Mouse (Mus musculus): Measurements from ENCODE around the gene Inpp4b. TPM values are rescaled to one million over a fixed set of nuclear protein-coding genes. Genes with fewer than 3 reads are reported as not detected.

Inpp4b gene
- polyA plus RNA-seq, 1 experiment from 2014 or later = 10.6 TPM

DNA sequence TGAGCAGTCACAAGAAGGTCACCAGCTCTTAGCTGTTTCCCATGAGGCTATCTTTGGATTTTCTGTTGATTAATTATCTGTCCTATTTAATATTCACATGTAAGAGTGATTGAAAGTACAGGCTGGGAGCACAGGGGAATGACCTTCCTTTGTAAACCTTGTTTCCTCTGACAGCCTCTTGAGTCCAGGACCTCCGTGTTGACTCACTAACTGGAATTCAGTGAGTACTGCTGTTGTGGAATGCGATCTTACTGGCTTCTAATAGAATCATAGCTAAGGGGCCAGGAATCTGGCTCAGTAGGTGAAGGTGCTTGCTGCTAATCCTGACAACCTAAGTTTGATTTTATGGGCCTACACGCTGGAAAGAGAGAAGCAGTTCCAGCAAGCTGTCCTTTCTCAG lies 523.3 kb downstream of the Inpp4b start:
- WGBS = 83% methylated on average over 3 of the region's 3 CpGs
- Histone ChIP-seq H3K4me3 (no peak overlapping the region), H3K27ac (no peak overlapping the region), H3K36me3 (replicated peaks) (no peaks in the 10 kb centered on the region), H3K27me3 (replicated peaks) (no peaks in the 10 kb centered on the region), H3K4me2 (no peak overlapping the region), H3K9me3 (no peaks in the 10 kb centered on the region), H3K9ac (no peak overlapping the region), H3K4me1 (no peaks in the 10 kb centered on the region)
- no peak for ATAC-seq (replicated peaks)

DNA sequence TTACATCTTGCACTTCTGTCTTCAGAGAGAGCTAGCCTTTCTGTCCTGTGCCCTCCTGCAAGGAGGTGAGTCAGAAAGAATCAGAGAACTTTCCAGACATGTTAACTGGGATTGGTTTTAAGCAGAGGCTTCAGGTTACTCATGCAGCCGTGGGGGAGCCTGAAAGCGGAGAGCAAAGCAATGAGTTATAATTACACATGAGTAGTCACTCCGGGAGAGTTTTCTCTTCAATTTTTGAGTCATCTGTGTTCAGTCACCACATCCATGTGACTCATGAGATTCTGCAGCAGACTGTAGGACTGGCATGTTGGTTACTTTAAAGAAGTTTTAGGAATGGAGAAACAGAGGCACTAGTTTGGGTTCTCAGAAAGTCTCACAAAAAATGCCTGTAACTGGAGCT lies 524.7 kb downstream of the Inpp4b start:
- Histone ChIP-seq H3K9me3 (no peaks in the 10 kb centered on the region), H3K9ac (no peak overlapping the region), H3K4me3 (no peak overlapping the region), H3K4me1 (no peaks in the 10 kb centered on the region), H3K27ac (no peak overlapping the region), H3K4me2 (no peak overlapping the region), H3K36me3 (replicated peaks) (no peaks in the 10 kb centered on the region), H3K27me3 (replicated peaks) (no peaks in the 10 kb centered on the region)
- no peak for ATAC-seq (replicated peaks)
- 82% methylated on average over 3 of the region's 3 CpGs for WGBS

DNA sequence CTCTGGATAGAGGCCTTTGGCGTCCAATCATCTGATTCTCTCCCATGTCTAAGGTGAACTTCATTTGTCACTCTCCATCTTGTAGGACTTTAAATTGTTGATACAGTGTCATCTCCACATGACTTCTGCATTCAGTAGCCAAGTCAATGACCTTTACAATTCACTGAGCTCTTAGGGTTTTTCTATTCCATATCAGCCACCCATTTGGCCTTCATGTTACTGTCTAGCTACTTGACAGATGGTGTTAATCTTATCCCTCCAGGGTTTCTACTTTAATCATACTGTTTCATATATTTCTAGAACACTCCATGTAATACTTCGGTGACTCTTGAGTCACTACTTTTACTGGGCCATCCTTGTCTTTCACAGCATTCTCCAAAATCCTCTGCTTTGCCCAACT lies 528.1 kb downstream of the Inpp4b start:
- H3K4me2 ChIP-seq = no peak overlapping the region
- 88% methylated on average over 2 of the region's 2 CpGs for WGBS
- no peaks in the 10 kb centered on the region for H3K36me3 ChIP-seq (replicated peaks)
- ATAC-seq (replicated peaks) = no peak
- H3K4me3 ChIP-seq = no peak overlapping the region
- no peaks in the 10 kb centered on the region for H3K27me3 ChIP-seq (replicated peaks)
- H3K9ac ChIP-seq = no peak overlapping the region
- H3K27ac ChIP-seq = no peak overlapping the region
- H3K4me1 ChIP-seq = no peaks in the 10 kb centered on the region
- H3K9me3 ChIP-seq = no peaks in the 10 kb centered on the region

DNA sequence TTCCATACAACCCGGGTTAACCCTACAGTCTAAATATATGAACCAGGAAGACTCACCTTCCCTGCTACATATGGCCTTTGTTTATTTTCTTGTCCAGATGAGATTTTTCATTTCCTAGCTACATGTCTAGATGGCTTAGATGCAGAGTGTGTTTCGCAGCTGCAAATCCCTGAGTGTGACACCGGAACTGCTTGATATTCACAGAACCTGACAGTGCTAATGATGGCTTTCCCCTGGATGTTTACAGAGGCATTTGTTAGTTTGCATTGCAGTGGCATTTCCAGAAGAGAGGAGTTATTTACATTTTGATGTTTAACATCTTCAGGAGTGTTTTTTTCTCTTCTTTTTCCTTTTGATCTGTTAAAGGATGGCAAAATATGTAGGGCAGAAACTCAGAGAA lies 537.7 kb downstream of the Inpp4b start:
- Histone ChIP-seq H3K27ac (no peak overlapping the region; the same call in 1 of the 2 replicates), H3K36me3 (replicated peaks) (no peaks in the 10 kb centered on the region), H3K9ac (no peak overlapping the region), H3K4me1 (no peaks in the 10 kb centered on the region), H3K4me3 (no peak overlapping the region), H3K4me2 (no peak overlapping the region), H3K27me3 (replicated peaks) (no peaks in the 10 kb centered on the region), H3K9me3 (no peaks in the 10 kb centered on the region)
- 53% methylated on average over 3 of the region's 3 CpGs for WGBS
- no peak; the same call in 1 of the 2 replicates for ATAC-seq (replicated peaks)

DNA sequence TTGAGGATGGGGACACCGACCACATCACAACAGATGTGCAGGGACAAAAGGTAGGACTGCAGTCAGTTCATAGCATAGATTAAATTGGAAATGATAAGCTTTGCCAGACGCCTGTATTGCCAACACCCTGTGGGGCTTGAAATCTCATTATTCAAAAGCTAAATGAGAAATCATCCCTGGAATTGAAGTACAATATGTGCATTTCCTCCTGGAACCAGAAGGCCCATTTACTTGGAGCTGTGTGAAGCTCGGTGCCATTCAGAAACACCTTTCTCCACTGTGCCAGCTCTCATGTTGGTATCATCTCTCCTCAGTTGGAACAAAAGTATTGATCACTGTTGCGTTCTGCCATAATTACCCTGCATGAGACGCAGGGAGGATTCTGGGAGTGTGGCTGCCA lies 541.8 kb downstream of the Inpp4b start:
- H3K27me3 ChIP-seq (replicated peaks) = no peaks in the 10 kb centered on the region
- no peak for ATAC-seq (replicated peaks)
- H3K4me1 ChIP-seq = no peaks in the 10 kb centered on the region
- WGBS = 70% methylated on average over 5 of the region's 5 CpGs
- no peaks in the 10 kb centered on the region for H3K9me3 ChIP-seq
- H3K4me2 ChIP-seq = no peak overlapping the region
- no peak overlapping the region for H3K27ac ChIP-seq
- no peak overlapping the region for H3K4me3 ChIP-seq
- H3K36me3 ChIP-seq (replicated peaks) = no peaks in the 10 kb centered on the region
- H3K9ac ChIP-seq = no peak overlapping the region

DNA sequence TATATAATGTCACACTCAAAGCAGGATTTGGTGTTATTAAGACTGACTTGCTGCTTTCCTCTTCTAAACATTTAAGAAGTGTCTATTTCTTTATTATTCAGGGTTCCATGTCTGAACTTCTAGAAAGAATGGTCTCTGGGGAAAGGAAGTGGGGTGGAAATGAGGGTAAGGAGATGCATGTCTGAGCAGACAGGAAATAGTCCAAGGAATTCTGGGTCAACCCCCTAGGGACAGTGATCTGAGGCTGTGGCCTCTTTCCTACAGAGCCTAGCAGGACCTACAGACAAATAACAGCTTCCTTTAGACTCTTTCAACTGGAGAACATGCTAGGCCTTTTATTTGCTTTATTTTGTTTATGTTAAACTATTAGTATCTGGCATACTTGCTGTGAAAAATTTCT lies 546.5 kb downstream of the Inpp4b start:
- Histone ChIP-seq H3K36me3 (replicated peaks) (no peaks in the 10 kb centered on the region), H3K9ac (no peak overlapping the region), H3K4me1 (no peaks in the 10 kb centered on the region), H3K4me2 (no peak overlapping the region), H3K27ac (no peak overlapping the region), H3K27me3 (replicated peaks) (no peaks in the 10 kb centered on the region), H3K9me3 (no peaks in the 10 kb centered on the region), H3K4me3 (no peak overlapping the region)
- ATAC-seq (replicated peaks) = no peak

DNA sequence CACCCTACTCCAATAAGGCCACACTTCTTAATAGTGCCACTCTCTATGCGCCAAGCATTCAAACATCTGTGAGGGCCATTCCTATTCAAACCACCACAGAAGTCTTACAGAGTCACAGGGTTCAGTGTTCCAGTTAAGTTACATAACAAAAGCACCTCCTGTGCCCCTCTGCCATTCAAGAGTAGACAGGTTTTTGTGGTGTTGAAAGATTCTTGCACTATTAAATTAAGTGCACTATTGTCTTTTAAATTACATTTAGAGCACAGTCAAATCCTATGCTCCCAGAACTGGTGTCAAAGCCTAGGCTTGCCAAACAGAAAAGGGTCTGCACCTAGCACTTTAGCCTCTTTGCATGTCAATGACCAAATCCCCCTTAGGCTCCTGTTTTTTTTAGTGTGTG lies 550.9 kb downstream of the Inpp4b start:
- 81% methylated on average over 1 of the region's 1 CpGs for WGBS
- no peak for ATAC-seq (replicated peaks)
- Histone ChIP-seq H3K4me1 (no peaks in the 10 kb centered on the region), H3K36me3 (replicated peaks) (no peaks in the 10 kb centered on the region), H3K4me2 (no peak overlapping the region), H3K27me3 (replicated peaks) (no peaks in the 10 kb centered on the region), H3K9ac (no peak overlapping the region), H3K9me3 (no peaks in the 10 kb centered on the region), H3K27ac (no peak overlapping the region), H3K4me3 (no peak overlapping the region)

DNA sequence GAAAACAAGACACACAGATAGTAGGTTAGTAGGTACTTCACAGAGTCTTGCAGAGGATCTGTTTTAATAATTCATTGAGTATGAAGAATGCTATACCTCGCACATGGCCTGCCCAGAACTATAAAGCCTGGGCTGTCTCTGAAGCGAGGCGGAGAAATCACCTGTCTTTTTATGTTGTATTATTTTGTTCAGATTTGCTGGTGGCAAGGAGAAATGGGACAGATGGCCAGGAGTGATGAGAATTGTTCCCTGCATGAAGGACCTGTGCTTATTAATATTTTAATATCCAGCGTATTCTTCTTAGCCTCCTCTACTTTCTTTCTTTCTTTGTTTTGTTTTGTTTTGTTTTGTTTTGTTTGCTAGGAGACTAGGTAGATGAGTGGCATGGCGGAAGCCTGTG lies 604.5 kb downstream of the Inpp4b start:
- H3K4me3 ChIP-seq = no peak overlapping the region
- H3K27me3 ChIP-seq (replicated peaks) = no peaks in the 10 kb centered on the region
- H3K9ac ChIP-seq = no peak overlapping the region
- no peak overlapping the region for H3K4me2 ChIP-seq
- H3K27ac ChIP-seq = no peak overlapping the region
- no peaks in the 10 kb centered on the region for H3K9me3 ChIP-seq
- H3K4me1 ChIP-seq = no peaks in the 10 kb centered on the region
- no peaks in the 10 kb centered on the region for H3K36me3 ChIP-seq (replicated peaks)
- ATAC-seq (replicated peaks) = no peak
- whole genome bisulfite sequencing = 93% methylated on average over 5 of the region's 5 CpGs

DNA sequence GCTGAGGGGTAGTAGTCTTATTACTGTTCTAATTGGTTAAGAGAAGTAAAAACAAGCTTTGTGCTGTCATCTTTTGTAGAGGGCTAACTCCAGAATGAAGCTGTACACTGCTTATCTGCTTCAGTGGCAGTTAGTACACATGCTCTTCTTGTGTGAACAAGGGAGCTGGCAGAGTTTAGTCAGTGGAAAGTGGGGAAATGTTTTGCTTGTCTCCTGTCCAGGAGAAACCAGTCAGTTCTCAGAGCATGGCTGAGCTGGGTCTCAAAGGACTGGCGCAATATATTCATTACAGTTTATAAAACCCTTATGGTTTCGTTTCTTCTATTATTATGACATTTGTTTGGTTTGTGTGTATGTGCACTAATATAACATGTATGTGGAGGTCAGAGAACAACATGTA lies 610.7 kb downstream of the Inpp4b start:
- H3K4me1 ChIP-seq = no peaks in the 10 kb centered on the region
- no peaks in the 10 kb centered on the region for H3K27me3 ChIP-seq (replicated peaks)
- ATAC-seq (replicated peaks) = no peak
- no peak overlapping the region for H3K4me2 ChIP-seq
- no peak overlapping the region for H3K4me3 ChIP-seq
- no peaks in the 10 kb centered on the region for H3K9me3 ChIP-seq
- H3K9ac ChIP-seq = no peak overlapping the region
- WGBS = 96% methylated on average over 2 of the region's 2 CpGs
- no peak overlapping the region for H3K27ac ChIP-seq
- no peaks in the 10 kb centered on the region for H3K36me3 ChIP-seq (replicated peaks)

DNA sequence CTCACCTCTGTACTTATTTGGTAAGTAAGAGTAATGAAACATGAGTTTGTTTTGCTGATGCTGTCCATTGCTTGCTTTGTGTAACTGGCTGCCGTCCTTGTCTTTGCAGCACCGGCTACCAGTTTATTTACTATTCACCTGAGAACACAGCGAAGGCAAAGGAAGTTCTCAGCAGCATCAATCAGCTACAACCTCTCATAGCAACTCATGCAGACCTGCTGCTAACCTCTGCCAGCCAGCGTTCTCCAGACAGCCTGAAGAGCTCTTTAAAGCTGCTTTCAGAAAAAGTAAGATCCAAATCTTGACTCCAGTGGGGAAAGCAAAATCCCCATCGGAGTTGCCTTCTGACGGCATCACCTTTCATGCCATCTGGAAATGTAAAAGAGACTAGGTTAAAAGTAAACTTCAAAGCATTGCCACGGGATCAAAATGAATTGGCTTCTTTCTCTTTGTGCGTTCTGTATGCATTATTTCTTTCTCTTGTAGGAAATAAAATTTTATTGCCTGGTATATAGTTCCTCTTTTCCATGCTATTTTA lies 642.8 kb downstream of the Inpp4b start:
- H3K4me1 ChIP-seq = no peaks in the 10 kb centered on the region

DNA sequence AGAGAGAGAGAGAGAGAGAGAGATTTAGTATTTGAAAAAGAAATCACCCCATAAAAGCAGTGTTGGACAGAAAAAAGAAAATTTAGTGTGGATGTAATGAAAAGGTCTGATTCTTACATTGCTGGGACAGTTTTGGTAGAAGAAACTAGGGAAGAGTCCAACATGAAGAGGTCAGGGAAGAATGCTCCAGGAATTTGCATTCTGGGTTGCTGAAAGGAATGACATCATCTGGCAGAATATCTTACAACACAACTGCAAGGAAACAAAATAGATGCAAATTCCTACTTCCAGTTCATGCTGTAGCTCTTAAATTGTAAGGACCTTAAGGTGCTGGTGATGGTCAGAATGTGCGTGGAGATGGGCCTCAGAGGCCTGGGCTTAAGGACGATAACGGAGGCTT lies 650.6 kb downstream of the Inpp4b start:
- Histone ChIP-seq H3K36me3 (replicated peaks) (no peaks in the 10 kb centered on the region), H3K4me2 (no peak overlapping the region), H3K27me3 (replicated peaks) (no peaks in the 10 kb centered on the region), H3K9ac (no peak overlapping the region), H3K9me3 (no peaks in the 10 kb centered on the region), H3K27ac (no peak overlapping the region), H3K4me3 (no peak overlapping the region), H3K4me1 (no peaks in the 10 kb centered on the region)
- no peak for ATAC-seq (replicated peaks)
- WGBS = 92% methylated on average over 3 of the region's 3 CpGs

More for the DNA sequence above, 642.8 kb downstream of the Inpp4b start:
- no peaks in the 10 kb centered on the region for H3K36me3 ChIP-seq (replicated peaks)
- no peaks in the 10 kb centered on the region for H3K27me3 ChIP-seq (replicated peaks)
- no peak overlapping the region for H3K9ac ChIP-seq
- H3K4me2 ChIP-seq = no peak overlapping the region
- H3K4me3 ChIP-seq = no peak overlapping the region
- no peak overlapping the region for H3K27ac ChIP-seq
- no peaks in the 10 kb centered on the region for H3K9me3 ChIP-seq
- 55% methylated on average over 8 of the region's 8 CpGs for WGBS
- no peak for ATAC-seq (replicated peaks)

DNA sequence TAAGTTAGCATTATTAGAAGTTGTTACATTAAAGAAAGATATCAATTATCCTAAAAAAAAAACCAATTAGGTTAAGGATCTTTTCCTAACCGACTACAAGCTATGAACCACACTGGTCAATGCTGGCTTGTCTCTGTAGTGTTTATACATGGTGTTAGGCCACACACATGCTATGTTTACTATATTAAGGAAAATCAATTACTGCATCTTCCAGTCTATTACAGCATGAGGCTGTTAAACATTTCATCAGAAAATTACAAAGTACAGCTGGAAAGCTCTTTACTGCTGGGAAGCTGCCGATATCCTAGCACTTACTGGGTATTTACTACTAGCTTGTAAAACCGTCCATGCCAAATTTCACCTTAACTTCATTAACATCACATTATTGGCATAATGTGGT lies 653.9 kb downstream of the Inpp4b start:
- Histone ChIP-seq H3K4me3 (no peak overlapping the region), H3K27me3 (replicated peaks) (no peaks in the 10 kb centered on the region), H3K27ac (no peak overlapping the region), H3K9ac (no peak overlapping the region), H3K9me3 (no peaks in the 10 kb centered on the region), H3K4me1 (no peaks in the 10 kb centered on the region), H3K4me2 (no peak overlapping the region), H3K36me3 (replicated peaks) (no peaks in the 10 kb centered on the region)
- ATAC-seq (replicated peaks) = no peak
- 87% methylated on average over 3 of the region's 3 CpGs for WGBS

DNA sequence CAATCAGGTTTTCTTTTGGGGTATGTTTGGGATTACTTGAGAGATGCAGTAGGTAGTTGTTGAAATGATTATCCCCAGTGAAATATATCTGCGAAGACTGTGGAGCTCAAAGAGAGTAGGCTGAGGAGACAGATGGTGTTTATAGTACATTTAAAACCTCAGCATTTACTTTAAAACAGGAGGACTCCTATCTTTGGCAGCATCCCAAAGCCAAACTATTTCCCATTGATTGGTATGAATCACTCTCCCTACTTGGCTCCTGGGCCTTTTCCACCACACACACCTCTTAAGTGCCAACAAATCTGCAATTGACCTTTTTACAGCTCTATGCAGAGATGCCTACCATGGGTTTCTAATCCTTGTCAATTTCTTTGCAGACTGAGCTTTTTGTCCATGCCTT lies 654.5 kb downstream of the Inpp4b start:
- Histone ChIP-seq H3K27ac (no peak overlapping the region), H3K9me3 (no peaks in the 10 kb centered on the region)
- ATAC-seq (replicated peaks) = no peak

More for the DNA sequence above, 654.5 kb downstream of the Inpp4b start:
- no peaks in the 10 kb centered on the region for H3K4me1 ChIP-seq
- H3K4me3 ChIP-seq = no peak overlapping the region
- 88% methylated on average over 1 of the region's 1 CpGs for WGBS
- no peaks in the 10 kb centered on the region for H3K27me3 ChIP-seq (replicated peaks)
- H3K9ac ChIP-seq = no peak overlapping the region
- H3K4me2 ChIP-seq = no peak overlapping the region
- no peaks in the 10 kb centered on the region for H3K36me3 ChIP-seq (replicated peaks)

All from midbrain, embryonic 15.5 days (tissue).